Mouse (Mus musculus): ENCODE data around the gene Mtln.

Gene Mtln

GRCm38 (mm10) chr2:127791919-127792603, at the start of gene Mtln:
TSS of gene Mtln (minus strand) at chr2:127792488.
- DNase-seq: peak; percentile 94 to 95

- no peak for DNase-seq
These were observed 49.1 kb upstream of the Mtln start for GRCm38 (mm10) chr2:127841402-127841801.

- no peak for DNase-seq
These were observed 47.1 kb upstream of the Mtln start for GRCm38 (mm10) chr2:127839425-127839824.

DNA sequence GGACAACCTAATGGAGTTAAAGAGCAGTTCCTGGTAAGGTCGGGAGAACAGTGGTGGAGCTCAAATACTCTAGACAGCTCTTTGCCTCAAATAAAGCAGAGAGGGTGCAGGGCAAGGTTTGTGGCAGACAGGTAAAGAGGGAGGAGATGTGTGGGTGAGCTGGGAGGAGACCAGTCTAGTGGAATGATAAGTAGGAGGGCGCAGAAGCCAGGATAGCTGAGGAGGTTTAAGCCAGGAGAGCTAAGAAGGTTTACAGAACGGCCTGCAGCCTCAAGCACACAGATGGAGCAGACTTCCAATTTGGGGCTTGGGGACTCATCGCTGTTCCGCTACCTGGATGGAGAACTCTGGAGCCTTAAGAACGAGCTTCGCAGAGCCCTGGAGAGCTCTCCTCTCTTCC, 46.3 kb upstream of the Mtln start, which contains the start of gene Acoxl:
Acoxl (plus strand) TSS at position 301 of the 400 bp plus-strand sequence.
- DNase-seq: no peak

- no peak for DNase-seq
These were observed 40.5 kb upstream of the Mtln start for GRCm38 (mm10) chr2:127832833-127833190.

- DNase-seq: no peak
These were observed 40.0 kb upstream of the Mtln start for GRCm38 (mm10) chr2:127832103-127832832.

DNA sequence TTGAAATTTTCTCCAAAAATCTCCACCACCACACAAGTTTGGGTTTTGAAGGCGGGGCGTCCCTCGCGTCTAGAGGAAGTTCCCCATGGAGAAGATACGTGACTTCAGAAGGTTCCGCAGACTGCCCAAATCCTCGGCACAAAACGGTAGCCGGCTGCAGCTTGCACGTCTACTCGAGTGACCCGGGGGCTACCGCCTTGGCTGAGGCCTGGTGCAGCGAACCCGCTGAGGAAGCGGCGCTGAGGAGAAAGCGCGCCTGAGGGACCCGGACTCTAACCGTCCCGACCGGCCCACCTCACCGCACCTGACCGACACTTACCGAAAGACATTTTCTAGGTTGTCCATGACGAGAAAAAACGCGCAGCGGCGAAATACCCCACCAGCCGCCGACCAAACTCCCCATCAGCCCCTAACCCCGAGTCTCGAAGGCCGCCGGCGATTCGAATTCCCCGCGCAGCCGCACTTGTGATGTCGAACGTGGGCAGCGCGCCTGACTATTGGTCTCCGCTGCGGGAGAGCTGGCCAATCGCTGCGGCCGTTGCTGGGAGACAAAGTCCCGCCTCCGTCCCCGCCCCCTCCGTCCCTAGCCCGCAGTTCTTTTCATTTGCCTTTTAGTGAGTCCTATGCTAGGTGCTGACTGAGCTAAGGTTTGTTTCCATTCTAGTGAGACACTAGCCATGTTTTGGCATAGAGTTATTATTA, 39.3 kb upstream of the Mtln start, which contains the start of gene Bub1:
Bub1 (minus strand) TSS at position 465 of the 702 bp plus-strand sequence.
- DNase-seq: peak; percentile 95 to 99

DNA sequence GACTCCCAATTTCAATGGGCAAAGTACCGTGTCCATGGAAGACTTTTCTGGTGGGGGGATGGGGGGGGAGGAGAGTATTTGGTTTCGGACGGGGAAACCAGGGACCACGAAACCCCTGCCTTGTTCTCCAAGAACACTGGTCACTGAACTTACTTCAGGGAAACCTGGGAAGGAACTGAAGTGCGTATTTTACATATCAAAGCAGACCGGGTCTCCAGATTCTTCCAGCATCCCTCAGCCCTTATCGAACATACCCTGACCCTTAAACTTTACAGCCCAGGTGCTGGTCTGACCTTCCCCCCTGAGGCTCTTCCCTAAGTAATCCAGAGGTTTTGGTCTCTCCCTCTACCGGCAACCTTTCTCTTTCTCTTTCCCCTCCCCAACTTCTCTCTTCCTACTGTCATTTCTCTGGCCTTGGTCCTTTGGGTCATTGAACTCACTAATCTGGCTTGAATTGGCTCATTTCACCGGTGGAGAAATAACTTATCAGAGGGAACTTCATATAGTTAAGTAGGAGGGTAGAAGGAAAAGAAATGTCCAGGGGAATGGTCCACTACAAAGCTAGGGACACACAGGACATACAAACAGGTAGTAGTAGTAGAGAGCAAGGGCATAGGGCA, 2.5 kb downstream of the Mtln start:
- no peak for DNase-seq

DNA sequence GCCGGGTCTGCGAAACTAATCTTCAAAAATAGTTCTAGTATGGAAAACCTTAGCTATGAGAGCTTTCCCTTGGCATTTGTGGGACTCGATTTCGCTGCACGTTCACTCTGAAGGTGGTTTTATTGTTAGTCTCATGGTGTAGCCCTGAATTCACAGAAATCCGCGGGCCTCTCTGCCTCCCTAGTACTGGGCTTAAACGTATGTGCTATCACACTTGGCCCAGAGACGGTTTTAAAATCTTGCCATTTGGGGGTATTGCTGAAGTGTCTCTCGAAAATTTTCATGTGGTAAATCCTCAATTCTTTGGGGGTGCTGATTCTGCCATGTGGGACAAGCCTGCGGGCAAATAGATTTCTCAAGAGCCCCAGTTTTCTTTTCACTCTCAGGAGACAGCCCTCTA, 3.1 kb downstream of the Mtln start:
- DNase-seq: no peak

DNA sequence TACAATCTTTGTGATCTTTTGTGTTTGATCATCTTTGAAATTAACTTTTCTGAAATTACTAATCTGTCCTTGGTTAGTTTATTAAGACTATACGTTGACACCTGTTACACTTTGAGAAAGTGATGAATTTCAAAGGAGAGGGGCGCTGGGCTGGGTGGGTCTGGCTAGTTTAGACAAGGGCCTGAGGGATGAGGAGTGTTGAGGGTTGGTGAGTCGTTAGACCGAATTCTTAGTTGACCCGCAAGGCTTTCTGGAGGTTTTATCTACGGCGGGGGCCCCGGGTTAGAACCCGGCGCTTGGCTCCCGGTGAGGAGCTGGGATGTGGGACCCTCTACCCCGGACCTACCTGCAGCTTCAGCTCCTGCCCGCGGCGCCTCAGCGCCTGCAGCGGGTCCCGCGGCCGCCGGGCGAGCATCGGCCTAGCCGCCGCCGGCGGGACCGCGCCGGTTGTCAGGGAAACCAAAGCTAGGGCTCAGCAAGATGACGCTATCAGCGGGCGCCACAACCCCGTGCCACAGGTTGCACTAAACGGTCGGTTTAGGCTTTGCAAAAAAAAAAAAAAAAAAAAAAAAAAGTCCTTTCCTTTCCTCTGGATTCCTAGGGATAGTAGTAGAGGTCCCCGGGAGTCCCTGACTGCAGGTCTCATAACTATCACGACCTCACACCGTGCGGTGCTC, 3.7 kb downstream of the Mtln start, which contains the start of gene Nphp1:
Nphp1 (minus strand) TSS at position 458 of the 677 bp plus-strand sequence.
- peak; percentile 88 to 91 for DNase-seq

DNA sequence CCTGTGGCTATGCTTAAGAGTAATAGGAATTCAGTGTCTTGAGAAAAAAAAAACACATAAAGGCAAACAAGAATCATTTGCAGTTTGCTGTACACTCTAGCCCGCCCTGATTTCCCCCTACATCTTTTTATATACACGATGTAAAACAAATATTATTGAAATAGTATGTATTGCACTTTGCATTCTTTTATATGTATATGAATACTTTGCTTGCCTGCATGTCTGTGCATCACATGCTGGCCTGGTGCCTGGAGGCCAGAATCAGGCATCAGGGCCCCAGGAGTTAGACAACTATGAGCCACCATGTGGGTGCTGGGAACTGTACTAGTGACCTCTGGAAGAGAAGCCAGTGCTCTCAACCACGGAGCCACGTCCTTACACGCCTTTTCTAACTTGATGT, 5.1 kb downstream of the Mtln start:
- DNase-seq: no peak

GRCm38 (mm10) chr2:127778451-127778850, 13.8 kb downstream of the Mtln start:
- no peak for DNase-seq

GRCm38 (mm10) chr2:127775013-127775412, 17.3 kb downstream of the Mtln start:
- DNase-seq: no peak

GRCm38 (mm10) chr2:127774578-127774941, 17.7 kb downstream of the Mtln start:
- no peak for DNase-seq

DNA sequence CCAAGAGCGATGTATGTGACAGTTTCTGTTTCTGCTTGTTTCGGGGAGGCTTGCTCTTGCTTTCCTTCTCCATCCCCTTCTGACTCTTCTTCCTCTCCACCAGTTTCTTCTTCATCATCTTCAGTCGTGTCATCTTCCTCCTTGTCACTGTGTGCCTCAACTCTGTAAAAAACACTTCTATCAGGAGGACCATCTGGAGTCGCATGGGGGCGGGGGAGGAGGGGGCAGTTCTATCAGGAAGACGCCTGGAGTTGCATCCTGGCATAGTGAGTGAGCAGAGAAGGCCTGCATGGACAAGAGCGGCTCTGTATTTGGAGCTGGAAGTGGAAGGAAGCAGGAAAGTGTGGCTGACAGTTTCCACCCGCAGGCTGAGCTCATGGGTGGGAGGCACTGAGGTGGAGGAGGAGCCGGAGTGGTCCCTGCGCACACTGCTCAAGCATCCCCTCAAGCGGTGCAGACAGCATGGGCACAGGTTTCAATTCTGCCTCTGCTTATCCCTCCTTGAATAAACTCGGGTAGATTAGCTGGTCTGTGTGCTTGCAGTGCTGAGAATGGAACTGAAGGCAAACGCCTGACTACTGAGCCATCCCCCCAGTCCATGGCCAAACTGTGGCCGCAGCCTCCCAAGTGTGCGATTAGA, 18.2 kb downstream of the Mtln start:
- no peak for DNase-seq

DNA sequence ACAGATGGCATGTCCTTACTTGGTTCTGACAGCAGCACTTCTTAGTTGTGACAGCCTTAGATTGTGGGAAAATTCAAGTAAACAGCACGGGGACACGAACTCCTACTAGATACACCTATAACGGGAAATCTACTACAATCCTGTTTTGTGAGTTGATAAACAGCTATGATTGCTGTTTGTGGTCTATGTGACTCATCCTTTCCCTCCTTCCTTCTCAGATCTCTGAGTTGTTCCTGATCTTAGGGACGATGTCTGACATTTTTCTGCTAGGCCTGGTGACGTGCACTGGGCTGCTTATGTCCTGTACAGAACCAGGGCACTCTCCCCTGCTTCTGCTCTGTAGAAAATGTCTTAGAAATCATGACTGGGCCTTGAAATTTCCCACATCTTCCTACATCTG, 30.7 kb downstream of the Mtln start:
- DNase-seq: no peak

GRCm38 (mm10) chr2:127760429-127761000, 31.8 kb downstream of the Mtln start:
- no peak for DNase-seq

GRCm38 (mm10) chr2:127760014-127760413, 32.3 kb downstream of the Mtln start:
- DNase-seq: no peak

DNA sequence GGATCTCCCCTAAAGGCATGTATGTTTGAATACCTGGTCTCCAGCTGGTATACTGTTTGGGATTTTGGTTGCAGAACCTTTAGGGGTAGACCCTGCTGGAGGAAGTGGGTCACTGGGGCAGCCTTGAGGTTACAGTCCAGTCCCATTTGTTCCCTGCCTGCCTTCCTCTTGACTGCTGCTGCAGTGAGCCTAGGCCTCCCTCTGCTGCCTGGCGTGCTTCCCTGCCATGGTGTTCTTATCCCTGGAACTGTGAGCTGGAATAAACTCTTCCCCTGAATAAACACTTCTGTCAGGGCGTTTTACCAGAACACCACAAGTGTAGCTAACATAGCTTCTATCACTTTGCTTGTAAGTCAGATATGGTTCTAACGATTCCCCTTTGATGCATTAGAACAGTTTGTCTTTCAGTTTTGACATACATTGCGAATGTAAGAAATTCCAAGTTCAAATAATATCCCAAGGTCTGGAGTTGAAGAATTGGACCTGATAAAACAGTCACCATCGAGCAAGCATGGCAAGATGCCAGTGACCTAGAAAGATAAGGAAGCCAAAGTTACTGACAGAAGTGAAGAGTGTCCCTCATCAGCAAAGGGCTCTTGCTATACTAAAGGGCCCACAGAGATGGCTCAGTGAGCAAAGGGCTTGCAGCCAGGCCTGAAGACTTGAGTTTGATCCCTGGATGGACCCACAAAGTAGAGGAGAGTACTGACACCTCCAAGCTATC, 33.0 kb downstream of the Mtln start:
- DNase-seq: peak; percentile 37 to 44

GRCm38 (mm10) chr2:127757171-127757570, 35.1 kb downstream of the Mtln start:
- DNase-seq: peak; percentile 86 to 88

- no peak for DNase-seq
These were observed 38.2 kb downstream of the Mtln start for GRCm38 (mm10) chr2:127754113-127754512.

Data from cerebellum, postnatal 25 days (tissue).